Mouse (Mus musculus): ENCODE results near the gene Klhdc4. TPM values are rescaled to one million over a fixed set of nuclear protein-coding genes. Genes with fewer than 3 reads are reported as not detected.

Klhdc4 gene
- total RNA-seq, 2 experiments from 2014 or later: 17.8 to 21.9 TPM

Other genes with a start within 250 kb of the Klhdc4 start
- 100 to 1,000 TPM; 130 to 135 TPM for gene Map1lc3b, start 239.2 kb downstream of the Klhdc4 start, total RNA-seq (2021)
- gene Zcchc14, start 176.7 kb downstream of the Klhdc4 start, total RNA-seq (2021): 10 to 100 TPM; 41.0 to 42.9 TPM
- gene Jph3, start 99.9 kb downstream of the Klhdc4 start, total RNA-seq (2021): under 1 TPM in 1 of 2 experiments, not detected in 1; 0.07 TPM
- 10 to 100 TPM; 21.5 to 24.5 TPM for gene Slc7a5, start 78.1 kb upstream of the Klhdc4 start, total RNA-seq (2021)
- not detected for gene Car5a, start 115.3 kb upstream of the Klhdc4 start, total RNA-seq (2021)
- gene Banp, start 120.2 kb upstream of the Klhdc4 start, total RNA-seq (2021): 10 to 100 TPM in 1 of 2 experiments, 1 to 10 TPM in 1; 9.1 to 10.3 TPM